Mouse (Mus musculus) spleen, adult 2 months (tissue): Measurements from ENCODE around the gene Cphx2.
"Not testable (repeated sequence)": the region's sequence is repeated elsewhere in the genome, so short reads cannot be mapped to it uniquely, and the experiment has no call there.

ENCODE experiments used
- CTCF ChIP-seq: fragments of 200-500 bp; IDR thresholded peaks from 2 replicates; pipeline ENCODE4 v1.5.1; 2011; ENCODE audit warnings: mild to moderate bottlenecking, inconsistent platforms; ENCODE audit not compliant: insufficient read depth, insufficient read length, insufficient replicate concordance; ENCODE audit errors: extremely low read depth
- POLR2A ChIP-seq: fragments of 200-500 bp; IDR thresholded peaks from 2 replicates; pipeline ENCODE4 v1.6.1; 2011; ENCODE audit warnings: low read depth, low read length, inconsistent platforms

GRCm38 (mm10) chr14:26118550-26119000, 37.3 kb downstream of the Cphx2 start:
- not testable (repeated sequence) for TF ChIP-seq CTCF, POLR2A
